Mouse (Mus musculus) brain, embryonic 14.5 days (tissue): ENCODE measurements around the gene Snd1. TPM values are rescaled to one million over a fixed set of nuclear protein-coding genes. Genes with fewer than 3 reads are reported as not detected.
A peak's percentile ranks its signal among the peaks of the same experiment; 100 is the strongest.
"Not testable (repeated sequence)": the region's sequence is repeated elsewhere in the genome, so short reads cannot be mapped to it uniquely, and the experiment has no call there.

Source experiments
- DNase-seq: peaks from one replicate; pipeline ENCODE4 v3.0.0-alpha.2; 2011; ENCODE audit warnings: low read depth
- CTCF ChIP-seq: fragments of 200-500 bp; IDR thresholded peaks from 2 replicates; pipeline ENCODE4 v1.5.1; 2012; ENCODE audit warnings: inconsistent platforms, mild to moderate bottlenecking, moderate library complexity, borderline replicate concordance; ENCODE audit not compliant: insufficient read depth, insufficient read length; ENCODE audit errors: extremely low read depth
- POLR2A ChIP-seq: fragments of 200-500 bp; IDR thresholded peaks from 2 replicates; pipeline ENCODE4 v1.6.1; 2012; ENCODE audit warnings: mild to moderate bottlenecking, inconsistent platforms, borderline replicate concordance; ENCODE audit not compliant: poor library complexity, insufficient read depth, insufficient read length, severe bottlenecking; ENCODE audit errors: extremely low read depth
- polyA plus RNA-seq: library from polyadenylated mRNA; depleted of rRNA; stranded (reverse); fragments of >200 nt; gene quantifications from 2 replicates; pipeline ENCODE4 v1.2.3, GENCODE M21; 2012

The Snd1 gene
- polyA plus RNA-seq, 1 experiment = 73.1 TPM

- TF ChIP-seq POLR2A = no peak
- TF ChIP-seq CTCF = no peak
- DNase-seq = no peak
Measured at GRCm38 (mm10) chr6:28517050-28517449, 42.1 kb downstream of the Snd1 start.

DNA sequence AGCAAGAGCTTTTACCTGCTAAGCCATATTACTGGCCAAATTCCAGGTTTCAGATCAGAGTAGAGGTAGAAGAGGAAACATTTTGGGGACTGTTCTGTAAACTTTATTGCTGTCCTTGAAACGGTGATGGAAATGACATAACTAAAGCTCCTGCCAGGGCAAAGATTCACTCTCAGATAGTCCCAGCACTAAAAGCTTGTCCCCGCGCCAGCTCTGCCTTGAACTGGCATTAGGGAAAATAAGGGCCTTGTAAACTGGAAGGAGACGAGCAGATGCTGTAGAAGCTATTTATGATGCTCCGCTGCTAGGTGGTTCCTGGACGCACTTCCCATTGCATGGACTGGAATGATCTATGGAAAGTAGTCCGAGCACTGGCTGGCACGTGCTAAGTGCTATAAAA, 44.5 kb downstream of the Snd1 start:
- TF ChIP-seq POLR2A (no peak), CTCF (no peak)

DNA sequence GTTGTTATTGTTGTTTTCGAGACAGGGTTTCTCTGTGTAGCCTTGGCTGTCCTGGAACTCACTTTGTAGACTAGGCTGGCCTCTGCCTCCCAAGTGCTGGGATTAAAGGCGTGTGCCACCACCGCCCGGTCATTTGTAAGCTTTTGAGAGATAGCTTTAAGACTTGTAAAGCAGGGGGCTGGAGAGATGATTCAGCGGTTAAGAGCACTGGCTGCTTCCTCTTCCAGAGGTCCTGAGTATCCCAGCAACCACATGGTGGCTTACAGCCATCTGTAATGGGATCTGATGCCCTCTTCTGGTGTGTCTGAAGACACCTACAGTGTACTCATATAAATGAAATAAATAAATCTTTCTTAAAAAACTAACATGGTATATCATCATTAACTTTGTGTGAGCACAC, 45.8 kb downstream of the Snd1 start:
- not testable (repeated sequence) for DNase-seq

More for the DNA sequence above, 44.5 kb downstream of the Snd1 start:
- no peak for DNase-seq

DNA sequence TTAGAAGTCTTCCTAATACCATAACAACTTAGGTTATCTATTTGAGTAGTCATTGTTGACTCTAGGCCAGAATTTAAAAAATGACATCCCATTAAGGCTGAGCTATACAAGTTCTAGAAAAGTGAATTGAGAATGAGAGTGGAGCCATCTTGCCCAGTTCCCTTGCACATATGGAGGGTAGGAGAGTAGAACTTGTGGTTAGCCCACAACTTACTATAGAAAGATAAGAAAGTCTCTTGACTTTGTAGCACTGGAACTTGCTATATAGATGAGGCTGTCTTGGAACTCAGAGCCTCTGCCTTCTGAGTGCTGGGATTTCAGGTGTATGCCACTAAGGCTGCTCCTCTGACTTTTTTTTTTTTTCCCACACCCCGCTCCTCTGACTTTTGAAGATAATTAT, 46.5 kb downstream of the Snd1 start:
- no peak for DNase-seq
- TF ChIP-seq CTCF (no peak), POLR2A (no peak)

DNA sequence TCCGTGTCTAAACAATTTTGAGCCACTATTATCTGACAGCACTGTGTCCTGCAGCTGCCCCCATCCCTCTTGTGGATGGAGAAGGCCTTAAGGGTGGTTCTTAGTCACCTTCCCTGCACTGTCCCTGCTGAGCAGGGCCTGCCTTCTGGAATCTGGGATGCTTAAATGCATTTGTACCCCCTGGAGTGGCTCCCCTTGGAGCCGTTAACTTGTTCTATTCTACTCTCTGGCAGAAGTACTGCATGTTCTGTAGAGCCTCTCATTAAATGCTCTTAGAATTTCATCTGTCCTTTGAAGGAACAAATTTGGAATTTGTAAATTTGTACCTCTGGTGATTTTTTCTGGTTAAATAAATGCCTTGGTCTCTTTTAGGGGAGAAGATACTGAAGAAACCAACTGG, 50.6 kb downstream of the Snd1 start:
- no peak for DNase-seq
- TF ChIP-seq CTCF = no peak
- no peak for TF ChIP-seq POLR2A

DNA sequence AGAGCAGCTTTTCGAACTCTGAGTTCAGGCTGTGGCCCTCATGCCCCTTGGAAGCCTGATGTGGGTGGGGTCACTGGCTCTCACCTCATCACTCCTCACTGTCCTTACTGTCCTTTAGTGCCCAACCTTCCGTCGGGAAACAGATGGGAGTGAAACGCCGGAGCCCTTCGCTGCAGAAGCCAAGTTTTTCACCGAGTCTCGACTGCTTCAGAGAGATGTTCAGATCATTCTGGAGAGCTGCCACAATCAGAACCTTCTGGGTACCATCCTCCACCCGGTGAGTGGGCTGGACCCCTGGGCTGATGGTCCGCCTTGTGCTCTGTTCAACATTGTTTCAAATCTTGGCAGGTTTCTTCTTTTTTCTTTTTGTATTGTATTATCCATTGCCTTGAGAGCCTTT, 52.5 kb downstream of the Snd1 start:
- no peak for DNase-seq
- TF ChIP-seq CTCF = no peak
- no peak for TF ChIP-seq POLR2A

- DNase-seq = no peak
- TF ChIP-seq CTCF = no peak
- no peak for TF ChIP-seq POLR2A
Measured at GRCm38 (mm10) chr6:28528208-28528607, 53.3 kb downstream of the Snd1 start.

DNA sequence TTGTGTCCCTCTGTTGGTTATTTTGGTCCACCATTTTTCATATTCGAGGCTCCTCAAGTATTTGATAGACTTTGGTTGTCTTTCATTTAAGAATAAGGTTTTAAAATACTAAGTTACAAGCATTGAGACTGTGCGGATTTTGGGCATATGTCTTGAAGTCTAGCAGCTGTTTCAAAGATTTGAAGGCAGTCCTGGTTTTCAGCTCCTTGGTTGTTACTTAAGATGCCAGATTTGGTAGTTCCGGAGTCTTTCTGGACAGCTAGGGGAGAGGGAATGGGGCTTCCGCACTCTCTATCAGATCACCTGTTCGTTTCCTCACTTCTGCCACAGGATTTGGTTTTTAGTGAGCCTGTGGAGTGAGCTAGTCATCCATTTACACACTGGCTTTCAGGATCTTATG, 61.5 kb downstream of the Snd1 start:
- no peak for DNase-seq
- TF ChIP-seq POLR2A (no peak), CTCF (no peak)

DNA sequence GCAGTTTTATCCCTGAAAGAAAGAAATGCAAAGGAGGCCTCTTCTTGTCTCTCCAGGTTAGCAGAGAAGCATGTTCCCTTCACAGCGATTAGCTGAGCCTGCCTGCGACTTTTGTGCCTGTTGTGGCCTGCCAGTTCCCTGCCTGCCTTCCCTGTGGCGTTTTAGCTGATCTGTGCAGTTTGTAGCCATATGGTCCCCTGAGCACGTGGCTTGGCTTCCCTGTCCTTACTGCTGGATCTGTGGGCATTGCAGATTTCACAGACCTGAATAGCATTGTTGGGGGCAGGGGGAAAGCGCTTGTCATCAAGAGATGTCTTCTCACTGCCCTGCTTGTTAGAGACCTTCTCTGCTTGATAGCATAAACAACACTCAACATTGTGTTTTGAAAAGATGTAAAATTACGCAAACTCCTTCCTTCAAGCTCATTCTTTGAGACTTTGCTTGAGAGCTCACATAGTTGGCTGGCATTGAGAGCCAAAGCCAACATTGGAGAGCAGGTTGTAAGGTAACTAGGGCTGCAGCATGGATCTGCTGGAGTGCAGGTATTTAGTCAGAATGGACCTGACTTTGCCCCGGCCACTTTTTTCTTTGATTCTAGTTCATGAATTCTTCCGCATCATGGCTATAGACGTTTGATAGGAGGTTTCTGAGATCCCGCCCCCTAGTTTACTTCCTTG, 63.0 kb downstream of the Snd1 start:
- TF ChIP-seq POLR2A (no peak), CTCF (no peak)
- peak; percentile 81 for DNase-seq

- peak; percentile 53 for DNase-seq
Measured at GRCm38 (mm10) chr6:28542298-28542701, 67.4 kb downstream of the Snd1 start.

GRCm38 (mm10) chr6:28546943-28547342, 72.0 kb downstream of the Snd1 start:
- TF ChIP-seq POLR2A (no peak), CTCF (no peak)
- no peak for DNase-seq

More at GRCm38 (mm10) chr6:28542298-28542701, 67.4 kb downstream of the Snd1 start:
- TF ChIP-seq POLR2A (no peak), CTCF (no peak)

DNA sequence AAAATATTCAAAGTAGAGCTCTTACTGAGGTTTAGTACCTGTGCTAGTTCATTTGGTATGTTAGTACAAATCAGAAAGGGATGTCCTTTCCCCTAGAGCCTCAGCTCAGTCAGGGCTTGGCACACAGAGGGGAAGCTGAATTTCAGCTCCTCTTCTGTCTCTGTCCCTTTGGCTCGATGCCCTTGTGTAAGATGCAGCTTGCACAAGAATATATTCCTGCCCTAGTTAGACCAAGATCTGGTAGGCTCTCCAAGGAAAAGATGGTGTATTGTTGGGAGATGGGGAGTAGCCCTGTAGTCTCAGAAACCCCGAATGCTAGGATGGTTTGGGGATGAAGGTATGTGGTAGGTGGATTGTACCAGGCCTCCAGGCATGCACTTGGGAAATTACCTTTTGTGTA, 74.4 kb downstream of the Snd1 start:
- no peak for DNase-seq
- TF ChIP-seq CTCF (no peak), POLR2A (no peak)

GRCm38 (mm10) chr6:28550255-28551004, 75.5 kb downstream of the Snd1 start:
- peak; percentile 45 for DNase-seq
- no peak for TF ChIP-seq POLR2A
- TF ChIP-seq CTCF = no peak

GRCm38 (mm10) chr6:28554470-28554869, 79.5 kb downstream of the Snd1 start:
- no peak for TF ChIP-seq POLR2A
- no peak for TF ChIP-seq CTCF
- DNase-seq = no peak

- no peak for DNase-seq
- no peak for TF ChIP-seq POLR2A
- no peak for TF ChIP-seq CTCF
Measured at GRCm38 (mm10) chr6:28555002-28555401, 80.1 kb downstream of the Snd1 start.

DNA sequence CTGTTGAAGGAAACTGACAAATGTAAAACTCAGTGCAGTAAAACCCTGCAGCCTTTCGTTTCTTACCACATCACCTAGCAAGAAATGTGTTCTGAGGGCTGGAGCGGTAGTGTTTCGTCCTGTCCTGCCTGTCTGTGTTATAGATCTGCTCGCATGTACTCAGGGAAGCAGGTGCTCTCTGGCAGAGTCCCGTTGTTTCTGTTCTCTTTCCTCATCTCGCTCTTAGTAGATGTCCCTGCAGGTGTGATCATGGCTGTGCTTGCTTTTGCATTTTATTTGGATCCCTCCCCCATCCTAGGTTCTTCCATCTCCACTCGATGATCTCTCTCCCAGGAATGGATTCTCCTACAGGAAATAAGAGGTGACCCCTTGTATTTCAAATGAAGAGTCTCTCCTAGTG, 80.5 kb downstream of the Snd1 start:
- DNase-seq = no peak
- TF ChIP-seq POLR2A (no peak), CTCF (no peak)
